Mouse (Mus musculus) E14TG2a.4 (cell line): ENCODE results near the gene Naa40.

Source experiments
- H3K27me3 ChIP-seq: 2 replicates; pipeline ENCODE4 v1.6.1; 2014; ENCODE audit warnings: low read length, control low read depth; ENCODE audit not compliant: insufficient read depth
- H3K36me3 ChIP-seq: 2 replicates; pipeline ENCODE4 v1.6.1; 2014; ENCODE audit warnings: low read length, control low read depth; ENCODE audit not compliant: insufficient read depth
- H3K4me1 ChIP-seq: replicated peaks from 2 replicates; pipeline ENCODE4 v1.6.1; 2014; ENCODE audit warnings: low read depth, low read length, control low read depth
- H3K4me3 ChIP-seq: replicated peaks from 2 replicates; pipeline ENCODE4 v1.5.1; 2014; ENCODE audit warnings: mild to moderate bottlenecking, low read length
- H3K9me3 ChIP-seq: 2 replicates; pipeline ENCODE4 v1.6.1; 2014; ENCODE audit warnings: low read length, control low read depth
- CTCF ChIP-seq: conservative IDR thresholded peaks from 2 replicates; pipeline ENCODE4 v1.5.1; 2014; ENCODE audit warnings: low read length
- NANOG ChIP-seq: IDR thresholded peaks from 2 replicates; pipeline ENCODE4 v1.6.1; 2014; ENCODE audit warnings: borderline replicate concordance, low read length, mixed read lengths
- POU5F1 ChIP-seq: IDR thresholded peaks from 2 replicates; pipeline ENCODE4 v1.6.1; 2014; ENCODE audit warnings: low read length, borderline replicate concordance

Naa40 gene

GRCm38 (mm10) chr19:7276053-7276659 is 35.2 kb upstream of the Naa40 start:
- peak overlapping the region; percentile 61 for H3K4me3 ChIP-seq
- TF ChIP-seq NANOG (no peak), POU5F1 (no peak), CTCF (no peak)
- H3K36me3 ChIP-seq: peaks cover 100% of the 10 kb centered on the region
- H3K9me3 ChIP-seq: no peaks in the 10 kb centered on the region
- H3K4me1 ChIP-seq: peaks cover 99% of the 10 kb centered on the region
- H3K27me3 ChIP-seq: no peaks in the 10 kb centered on the region

- Histone ChIP-seq H3K4me3 (peak overlapping the region; percentile 69), H3K27me3 (no peaks in the 10 kb centered on the region), H3K9me3 (no peaks in the 10 kb centered on the region), H3K36me3 (peaks cover 100% of the 10 kb centered on the region), H3K4me1 (peaks cover 99% of the 10 kb centered on the region)
- TF ChIP-seq CTCF (no peak), POU5F1 (no peak), NANOG (no peak)
Observed at GRCm38 (mm10) chr19:7275131-7275789, 34.3 kb upstream of the Naa40 start.

GRCm38 (mm10) chr19:7274326-7274990 is 33.5 kb upstream of the Naa40 start:
- Histone ChIP-seq H3K27me3 (no peaks in the 10 kb centered on the region), H3K4me1 (peaks cover 100% of the 10 kb centered on the region), H3K9me3 (no peaks in the 10 kb centered on the region), H3K36me3 (peaks cover 100% of the 10 kb centered on the region), H3K4me3 (peak overlapping the region; percentile 69)
- TF ChIP-seq CTCF (no peak), POU5F1 (no peak)

- H3K4me1 ChIP-seq: peaks cover 94% of the 10 kb centered on the region
- H3K4me3 ChIP-seq: peak overlapping the region; percentile 69
- no peaks in the 10 kb centered on the region for H3K27me3 ChIP-seq
- no peak for TF ChIP-seq POU5F1
- no peak for TF ChIP-seq NANOG
- TF ChIP-seq CTCF: 0 out of 2 replicates have a peak, but pooled peaks have one; percentile 7
- peaks cover 94% of the 10 kb centered on the region for H3K36me3 ChIP-seq
- no peaks in the 10 kb centered on the region for H3K9me3 ChIP-seq
Observed at GRCm38 (mm10) chr19:7273486-7273885, 32.5 kb upstream of the Naa40 start.

- Histone ChIP-seq H3K9me3 (no peaks in the 10 kb centered on the region), H3K4me3 (peak overlapping the region; percentile 98), H3K36me3 (peaks cover 54% of the 10 kb centered on the region), H3K4me1 (peaks cover 85% of the 10 kb centered on the region), H3K27me3 (no peaks in the 10 kb centered on the region)
- no peak for TF ChIP-seq NANOG
- no peak for TF ChIP-seq CTCF
- TF ChIP-seq POU5F1: no peak
Observed at GRCm38 (mm10) chr19:7269290-7270044, 28.5 kb upstream of the Naa40 start.

GRCm38 (mm10) chr19:7268722-7269090 is 27.7 kb upstream of the Naa40 start:
- Histone ChIP-seq H3K36me3 (peaks cover 46% of the 10 kb centered on the region), H3K4me1 (peaks cover 85% of the 10 kb centered on the region), H3K27me3 (no peaks in the 10 kb centered on the region), H3K9me3 (no peaks in the 10 kb centered on the region), H3K4me3 (peak overlapping the region; percentile 98)
- TF ChIP-seq NANOG (no peak), CTCF (peak; percentile 45)

GRCm38 (mm10) chr19:7267781-7268721 is 27.1 kb upstream of the Naa40 start:
- peaks cover 40% of the 10 kb centered on the region for H3K36me3 ChIP-seq

More at GRCm38 (mm10) chr19:7267781-7268721, 27.1 kb upstream of the Naa40 start:
- Histone ChIP-seq H3K9me3 (no peaks in the 10 kb centered on the region), H3K4me1 (peaks cover 85% of the 10 kb centered on the region), H3K4me3 (peak overlapping the region; percentile 98), H3K27me3 (no peaks in the 10 kb centered on the region)
- no peak for TF ChIP-seq CTCF
- TF ChIP-seq NANOG: no peak
- no peak for TF ChIP-seq POU5F1
